Mouse (Mus musculus): Measurements from ENCODE around the gene Sulf2. TPM values are rescaled to one million over a fixed set of nuclear protein-coding genes. Genes with fewer than 3 reads are reported as not detected.

The Sulf2 gene
- total and polyA plus RNA-seq, 3 experiments: not detected

DNA sequence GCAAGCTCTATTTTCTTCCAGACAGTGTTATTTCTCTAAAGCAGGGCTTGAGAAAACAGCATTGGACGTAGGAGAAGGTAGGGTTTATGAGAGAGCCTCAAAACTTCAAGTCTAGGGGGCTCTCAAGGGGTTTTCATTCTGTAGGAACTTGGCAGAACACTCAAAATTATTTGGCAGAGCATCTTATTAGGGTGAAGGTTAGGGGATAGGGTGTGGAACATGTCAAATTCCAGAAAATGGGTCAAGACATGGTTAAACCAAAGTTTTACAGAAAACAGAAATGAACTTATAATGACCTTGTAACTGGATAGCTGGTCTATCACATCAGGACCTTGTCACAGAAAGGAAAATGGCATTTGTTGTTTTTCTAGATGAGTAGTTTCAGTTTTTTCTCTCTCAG, 93.5 kb downstream of the Sulf2 start:
- DNase-seq (ENCODE audit: low read depth, low spot score): no peak
- Histone ChIP-seq H3K36me3 (ENCODE audit: control insufficient read depth in 1 of 2, insufficient read depth in 2 of 2, low read length in 2 of 2) (peaks cover 0 to 2% of the 10 kb centered on the region in 2 experiments; a peak in 1 of 4 replicates), H3K79me2 (ENCODE audit: control insufficient read depth, insufficient read depth, low read length, poor library complexity) (no peaks in the 10 kb centered on the region), H3K4me1 (ENCODE audit: control insufficient read depth in 1 of 2, insufficient read depth in 2 of 2, low read length in 2 of 2) (no peaks in the 10 kb centered on the region), H3K9me3 (replicated peaks; ENCODE audit: insufficient read depth, low read length) (no peaks in the 10 kb centered on the region), H3K9ac (ENCODE audit: control insufficient read depth, low read depth, low read length, poor library complexity, severe bottlenecking) (no peak overlapping the region), H3K27ac (ENCODE audit: control insufficient read depth, low read depth, low read length) (no peak overlapping the region), H3K4me3 (ENCODE audit: control insufficient read depth in 1 of 2, insufficient read depth in 1 of 2, low read depth in 2 of 2, low read length in 2 of 2) (no peak overlapping the region), H3K27me3 (ENCODE audit: control insufficient read depth in 1 of 2, insufficient read depth in 2 of 2, low read length in 2 of 2) (no peaks in the 10 kb centered on the region)
- TF ChIP-seq MYB (IDR thresholded peaks at IDR 0.05; ENCODE audit: low read depth, low read length): no peak
- no peak for TF ChIP-seq EP300 (IDR thresholded peaks at IDR 0.05; ENCODE audit: low read depth in 1 of 2, low read length in 2 of 2)
- no peak for TF ChIP-seq MYC (IDR thresholded peaks at IDR 0.05; ENCODE audit: low read depth, low read length)
- TF ChIP-seq ETS1 (IDR thresholded peaks at IDR 0.05; ENCODE audit: low read depth, low read length): no peak
- TF ChIP-seq GATA1 (IDR thresholded peaks at IDR 0.05; ENCODE audit: low read depth, low read length): no peak
- TF ChIP-seq POLR2A (IDR thresholded peaks at IDR 0.05; ENCODE audit: control insufficient read depth in 1 of 2, insufficient read depth in 1 of 2, low read depth in 1 of 2, low read length in 2 of 2, poor library complexity in 1 of 2): no peak
- TF ChIP-seq GABPA (IDR thresholded peaks at IDR 0.05; ENCODE audit: low read depth, low read length): no peak
- TF ChIP-seq MAFK (IDR thresholded peaks at IDR 0.05; ENCODE audit: borderline replicate concordance, low read depth, low read length): no peak
- no peak for TF ChIP-seq BHLHE40 (IDR thresholded peaks at IDR 0.05; ENCODE audit: borderline replicate concordance, low read depth, low read length)
- no peak for TF ChIP-seq CHD1 (IDR thresholded peaks at IDR 0.05; ENCODE audit: low read depth, low read length)
- TF ChIP-seq JUND (IDR thresholded peaks at IDR 0.05; ENCODE audit: low read depth, low read length): no peak
- TF ChIP-seq TAL1 (IDR thresholded peaks at IDR 0.05; ENCODE audit: low read length): no peak
- TF ChIP-seq ELF1 (IDR thresholded peaks at IDR 0.05; ENCODE audit: low read depth, low read length): no peak
- TF ChIP-seq RAD21 (IDR thresholded peaks at IDR 0.05; ENCODE audit: low read depth, low read length): no peak
- no peak for TF ChIP-seq CHD2 (IDR thresholded peaks at IDR 0.05; ENCODE audit: low read length)
- no peak for TF ChIP-seq ZKSCAN1 (IDR thresholded peaks at IDR 0.05; ENCODE audit: low read depth, low read length)
- TF ChIP-seq KAT2A (conservative IDR thresholded peaks at IDR 0.05; ENCODE audit: low read depth, low read length): no peak

DNA sequence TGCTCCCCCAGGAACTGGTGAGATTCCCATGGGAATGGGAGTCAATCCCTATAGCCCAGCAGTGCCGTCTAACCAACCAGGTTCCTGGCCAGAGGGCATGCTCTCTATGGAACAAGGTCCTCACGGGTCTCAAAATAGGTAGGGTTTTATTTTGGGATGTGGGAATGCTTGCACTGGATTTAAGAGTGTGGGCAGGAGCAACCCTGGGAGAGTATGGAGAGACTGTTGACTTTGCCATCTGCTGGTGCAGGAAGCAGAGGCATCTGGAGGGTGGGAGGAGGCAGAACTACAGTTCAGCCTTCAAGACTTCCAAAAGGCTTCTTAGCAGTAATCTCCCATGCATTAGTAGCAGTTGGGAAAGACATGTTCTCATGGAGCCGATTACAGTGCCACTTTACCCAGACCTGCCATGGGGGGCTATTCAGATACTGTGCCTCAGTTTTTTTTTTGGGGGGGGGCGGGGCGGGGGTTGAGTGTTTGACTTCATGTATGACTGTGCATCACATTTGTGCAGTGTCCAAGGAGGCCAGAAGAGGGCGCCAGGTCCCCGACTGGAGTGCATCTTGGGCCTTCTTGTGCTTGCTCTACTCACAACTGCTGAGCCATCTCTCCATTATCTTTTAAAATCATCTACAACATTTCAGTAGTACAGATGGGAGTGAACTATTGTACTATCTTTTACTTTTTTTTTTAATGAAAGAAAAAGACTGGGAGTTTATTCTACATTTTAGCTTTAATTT, 95.6 kb downstream of the Sulf2 start:
- no peaks in the 10 kb centered on the region for H3K27me3 ChIP-seq (ENCODE audit: control insufficient read depth in 1 of 2, insufficient read depth in 2 of 2, low read length in 2 of 2)
- H3K27ac ChIP-seq (ENCODE audit: control insufficient read depth, low read depth, low read length): no peak overlapping the region
- no peaks in the 10 kb centered on the region for H3K9me3 ChIP-seq (replicated peaks; ENCODE audit: insufficient read depth, low read length)
- peak; percentile 59 for DNase-seq (ENCODE audit: low read depth, low spot score)
- no peak overlapping the region for H3K4me3 ChIP-seq (ENCODE audit: control insufficient read depth in 1 of 2, insufficient read depth in 1 of 2, low read depth in 2 of 2, low read length in 2 of 2)
- H3K4me1 ChIP-seq (ENCODE audit: control insufficient read depth in 1 of 2, insufficient read depth in 2 of 2, low read length in 2 of 2): no peaks in the 10 kb centered on the region
- peaks cover 0 to 2% of the 10 kb centered on the region in 2 experiments; a peak in 1 of 4 replicates for H3K36me3 ChIP-seq (ENCODE audit: control insufficient read depth in 1 of 2, insufficient read depth in 2 of 2, low read length in 2 of 2)
- H3K9ac ChIP-seq (ENCODE audit: control insufficient read depth, low read depth, low read length, poor library complexity, severe bottlenecking): no peak overlapping the region
- no peaks in the 10 kb centered on the region for H3K79me2 ChIP-seq (ENCODE audit: control insufficient read depth, insufficient read depth, low read length, poor library complexity)
- TF ChIP-seq RAD21 (IDR thresholded peaks at IDR 0.05; ENCODE audit: low read depth, low read length) (peak; percentile 34), CTCF (IDR thresholded peaks at IDR 0.05 in 2 of 3, conservative IDR thresholded peaks at IDR 0.05 in 1 of 3; ENCODE audit: control insufficient read depth in 1 of 3, insufficient read depth in 1 of 3, low read depth in 2 of 3, low read length in 3 of 3, poor library complexity in 1 of 3, severe bottlenecking in 1 of 3) (peak; percentile 55 to 86 (median 63)), BHLHE40 (IDR thresholded peaks at IDR 0.05; ENCODE audit: borderline replicate concordance, low read depth, low read length) (no peak), SMC3 (IDR thresholded peaks at IDR 0.05; ENCODE audit: low read depth, low read length) (peak; percentile 56)
